Mouse (Mus musculus): ENCODE measurements around the gene Vmn2r80. TPM values are rescaled to one million over a fixed set of nuclear protein-coding genes. Genes with fewer than 3 reads are reported as not detected.

Gene Vmn2r80
- polyA plus RNA-seq, 1 experiment from 2014 or later = not detected

Other genes starting within 250 kb of the Vmn2r80 start
- gene Olfr1354, start 235.6 kb upstream of the Vmn2r80 start, polyA plus RNA-seq (2016; fragmentation: Nextera tagmentation; extraction: Ambion mirVana) = not detected in 2 replicates
- not detected in 2 replicates for gene Olfr8, start 198.1 kb upstream of the Vmn2r80 start, polyA plus RNA-seq (2016; fragmentation: Nextera tagmentation; extraction: Ambion mirVana)
- gene Olfr1353, start 185.5 kb upstream of the Vmn2r80 start, polyA plus RNA-seq (2016; fragmentation: Nextera tagmentation; extraction: Ambion mirVana) = not detected in 2 replicates
- not detected in 2 replicates for gene Olfr1352, start 167.7 kb upstream of the Vmn2r80 start, polyA plus RNA-seq (2016; fragmentation: Nextera tagmentation; extraction: Ambion mirVana)
- not detected in 2 replicates for gene Olfr1351, start 136.3 kb upstream of the Vmn2r80 start, polyA plus RNA-seq (2016; fragmentation: Nextera tagmentation; extraction: Ambion mirVana)
- gene Olfr57, start 120.0 kb upstream of the Vmn2r80 start, polyA plus RNA-seq (2016; fragmentation: Nextera tagmentation; extraction: Ambion mirVana) = 0.14 TPM in 1 of 2 replicates, not detected in the other
- gene 2610008E11Rik, start 51.2 kb upstream of the Vmn2r80 start, polyA plus RNA-seq (2016; fragmentation: Nextera tagmentation; extraction: Ambion mirVana) = 28.8 and 37.2 TPM in 2 replicates
- not detected in 2 replicates for gene Vmn2r81, start 98.9 kb downstream of the Vmn2r80 start, polyA plus RNA-seq (2016; fragmentation: Nextera tagmentation; extraction: Ambion mirVana)
- not detected in 2 replicates for gene Vmn2r82, start 207.8 kb downstream of the Vmn2r80 start, polyA plus RNA-seq (2016; fragmentation: Nextera tagmentation; extraction: Ambion mirVana)